Mouse (Mus musculus) A20 (cell line): ENCODE measurements around the gene Smarcb1.

Experiments
- DNase-seq: peaks from one replicate; pipeline ENCODE4 v3.0.0-alpha.2; 2011; ENCODE audit warnings: low read depth, low spot score

The Smarcb1 gene

GRCm38 (mm10) chr10:75921026-75921725 lies at the start of gene Smarcb1:
Smarcb1 (minus strand) TSS chr10:75921617.
- DNase-seq = peak; percentile 95

- no peak for DNase-seq
Observed at GRCm38 (mm10) chr10:75954381-75954811, 33.0 kb upstream of the Smarcb1 start, which contains the start of gene Gm5134. Gm5134 (plus strand) TSS chr10:75954514.

GRCm38 (mm10) chr10:75951424-75952050 lies 30.1 kb upstream of the Smarcb1 start:
- DNase-seq = peak; percentile 75

- no peak for DNase-seq
Observed at GRCm38 (mm10) chr10:75950791-75951210, 29.4 kb upstream of the Smarcb1 start.

- peak; percentile 89 for DNase-seq
Observed at GRCm38 (mm10) chr10:75949053-75950045, 27.9 kb upstream of the Smarcb1 start.

GRCm38 (mm10) chr10:75948079-75948478 lies 26.7 kb upstream of the Smarcb1 start:
- DNase-seq = peak; percentile 63

GRCm38 (mm10) chr10:75945896-75946295 lies 24.5 kb upstream of the Smarcb1 start:
- DNase-seq = no peak

- no peak for DNase-seq
Observed at GRCm38 (mm10) chr10:75945213-75945612, 23.8 kb upstream of the Smarcb1 start.

- DNase-seq = no peak
Observed at GRCm38 (mm10) chr10:75944066-75944772, 22.8 kb upstream of the Smarcb1 start.

GRCm38 (mm10) chr10:75942736-75943477 lies 21.5 kb upstream of the Smarcb1 start, which contains the start of gene Vpreb3:
Vpreb3 (plus strand) TSS chr10:75943057.
- no peak for DNase-seq

- DNase-seq = no peak
Observed at GRCm38 (mm10) chr10:75941042-75941824, 19.8 kb upstream of the Smarcb1 start.

GRCm38 (mm10) chr10:75940520-75940919 lies 19.1 kb upstream of the Smarcb1 start, which contains the start of gene Gm867:
Gm867 (minus strand) TSS chr10:75940672.
- no peak for DNase-seq

GRCm38 (mm10) chr10:75939481-75940234 lies 18.2 kb upstream of the Smarcb1 start:
- no peak for DNase-seq

GRCm38 (mm10) chr10:75937851-75938643 lies 16.6 kb upstream of the Smarcb1 start:
- peak; percentile 53 for DNase-seq

GRCm38 (mm10) chr10:75936909-75937667 lies 15.7 kb upstream of the Smarcb1 start:
- DNase-seq = peak; percentile 45

GRCm38 (mm10) chr10:75935680-75936541 lies 14.5 kb upstream of the Smarcb1 start, which contains the start of gene Mmp11:
Mmp11 (minus strand) TSS chr10:75936496.
- peak; percentile 89 for DNase-seq
